Mouse (Mus musculus) ES-Bruce4 (cell line): ENCODE results near the gene Dbh. TPM values are rescaled to one million over a fixed set of nuclear protein-coding genes. Genes with fewer than 3 reads are reported as not detected.
A peak's percentile ranks its signal among the peaks of the same experiment; 100 is the strongest.

ENCODE experiments used
- H3K27ac ChIP-seq: 2 replicates; pipeline ENCODE4 v1.5.1; 2012; ENCODE audit warnings: low read length, inconsistent platforms; ENCODE audit not compliant: insufficient read depth
- H3K27me3 ChIP-seq: 2 replicates; pipeline ENCODE4 v1.6.1; 2012; ENCODE audit warnings: mild to moderate bottlenecking, low read length, inconsistent platforms; ENCODE audit not compliant: control insufficient read depth, poor library complexity, insufficient read depth, severe bottlenecking
- H3K36me3 ChIP-seq: 2 replicates; pipeline ENCODE4 v1.6.1; 2012; ENCODE audit warnings: inconsistent platforms, mild to moderate bottlenecking, low read length, moderate library complexity; ENCODE audit not compliant: control insufficient read depth, poor library complexity, insufficient read depth, severe bottlenecking
- H3K4me1 ChIP-seq: one replicate; pipeline ENCODE4 v1.8.1; 2011; ENCODE audit warnings: low read length; ENCODE audit not compliant: control insufficient read depth, insufficient read depth
- H3K4me3 ChIP-seq: 2 replicates; pipeline ENCODE4 v1.5.1; 2011; ENCODE audit warnings: low read depth, mild to moderate bottlenecking, low read length
- H3K9ac ChIP-seq: 2 replicates; pipeline ENCODE4 v1.6.1; 2012; ENCODE audit warnings: low read depth, mild to moderate bottlenecking, inconsistent platforms; ENCODE audit not compliant: poor library complexity, severe bottlenecking
- H3K9me3 ChIP-seq: replicated peaks from 2 replicates; pipeline ENCODE4 v1.6.1; 2012; ENCODE audit warnings: mild to moderate bottlenecking, low read length, inconsistent platforms; ENCODE audit not compliant: control insufficient read depth, poor library complexity, insufficient read depth, severe bottlenecking
- CTCF ChIP-seq: IDR thresholded peaks from one replicate; pipeline ENCODE4 v1.8.1; 2011; ENCODE audit warnings: low read depth, low read length
- EP300 ChIP-seq: IDR thresholded peaks from 2 replicates; pipeline ENCODE4 v1.6.1; 2011; ENCODE audit warnings: low read depth, low read length; ENCODE audit not compliant: insufficient read depth
- POLR2A ChIP-seq: IDR thresholded peaks from one replicate; pipeline ENCODE4 v1.8.1; 2011; ENCODE audit warnings: low read length; ENCODE audit not compliant: insufficient read depth
- polyA plus RNA-seq: library from polyadenylated mRNA; stranded (reverse); fragments of >200 nt; gene quantifications from 2 replicates; pipeline ENCODE4 v1.2.4, GENCODE M21; 2011; ENCODE audit warnings: low read depth; ENCODE audit not compliant: missing spikeins, insufficient read depth, insufficient read length

Gene Dbh
- polyA plus RNA-seq, 1 experiment: not detected

DNA sequence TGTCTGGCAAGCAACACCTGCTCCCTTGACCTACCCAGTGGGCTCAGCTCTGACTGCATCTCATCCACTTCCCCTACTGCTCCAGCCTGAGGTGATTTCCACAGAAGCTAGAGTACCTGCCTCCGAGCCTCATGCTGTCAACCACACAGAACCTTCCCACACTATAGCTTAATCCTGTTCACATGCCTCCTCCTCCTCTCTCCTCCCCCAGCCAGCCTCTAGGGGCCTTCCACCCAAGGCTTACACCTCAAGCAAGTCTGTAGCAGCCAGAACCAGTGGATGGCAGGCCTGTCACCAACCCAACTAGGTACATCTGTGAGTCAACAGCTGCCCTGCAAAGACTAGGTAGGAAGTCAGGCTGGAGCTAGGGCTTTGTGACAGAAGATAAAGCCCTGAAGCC lies 28.2 kb upstream of the Dbh start:
- H3K9ac ChIP-seq: no peak overlapping the region
- H3K9me3 ChIP-seq: no peaks in the 10 kb centered on the region
- no peaks in the 10 kb centered on the region for H3K36me3 ChIP-seq
- no peak for TF ChIP-seq POLR2A
- TF ChIP-seq EP300: no peak
- TF ChIP-seq CTCF: no peak
- H3K27me3 ChIP-seq: no peaks in the 10 kb centered on the region
- H3K4me1 ChIP-seq: no peaks in the 10 kb centered on the region
- no peak overlapping the region for H3K4me3 ChIP-seq
- no peak overlapping the region for H3K27ac ChIP-seq

DNA sequence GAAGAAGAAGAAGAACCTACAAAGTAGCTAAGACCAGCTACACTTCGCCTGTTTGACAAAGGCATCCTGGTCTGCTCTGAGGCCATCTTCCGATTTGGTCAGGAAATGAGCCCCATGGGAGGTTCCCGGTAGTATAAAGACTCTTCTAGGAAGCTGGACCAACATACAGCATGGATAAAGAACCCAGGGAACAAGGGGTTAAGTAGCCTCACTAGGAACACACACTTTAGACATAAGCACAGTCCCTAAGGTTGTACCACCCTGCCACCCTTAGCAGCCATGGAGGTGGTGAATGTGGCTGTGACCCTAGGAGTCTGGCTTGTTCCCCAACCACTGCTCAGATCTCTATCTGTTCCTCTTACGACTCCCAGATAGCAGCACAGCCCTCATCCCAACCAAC lies 26.7 kb upstream of the Dbh start:
- no peak overlapping the region for H3K27ac ChIP-seq
- H3K27me3 ChIP-seq: no peaks in the 10 kb centered on the region
- no peaks in the 10 kb centered on the region for H3K9me3 ChIP-seq
- no peak overlapping the region for H3K4me3 ChIP-seq
- no peaks in the 10 kb centered on the region for H3K4me1 ChIP-seq
- no peak overlapping the region for H3K9ac ChIP-seq
- TF ChIP-seq EP300: no peak
- no peak for TF ChIP-seq POLR2A
- no peak for TF ChIP-seq CTCF
- no peaks in the 10 kb centered on the region for H3K36me3 ChIP-seq

GRCm38 (mm10) chr2:27141950-27142693 lies 22.9 kb upstream of the Dbh start, which contains the start of gene Fam163b:
Fam163b (minus strand) TSS chr2:27142491.
- no peak within 1 kb of the TSS for H3K27ac ChIP-seq
- H3K4me1 ChIP-seq: no peaks in the 10 kb centered on the region
- H3K9me3 ChIP-seq: no peaks in the 10 kb centered on the region
- H3K27me3 ChIP-seq: no peaks in the 10 kb centered on the region
- peak within 1 kb of the TSS; percentile 58 for H3K9ac ChIP-seq
- TF ChIP-seq CTCF: no peak
- no peak for TF ChIP-seq EP300
- no peak for TF ChIP-seq POLR2A
- H3K4me3 ChIP-seq: peak within 1 kb of the TSS; percentile 73
- no peaks in the 10 kb centered on the region for H3K36me3 ChIP-seq

DNA sequence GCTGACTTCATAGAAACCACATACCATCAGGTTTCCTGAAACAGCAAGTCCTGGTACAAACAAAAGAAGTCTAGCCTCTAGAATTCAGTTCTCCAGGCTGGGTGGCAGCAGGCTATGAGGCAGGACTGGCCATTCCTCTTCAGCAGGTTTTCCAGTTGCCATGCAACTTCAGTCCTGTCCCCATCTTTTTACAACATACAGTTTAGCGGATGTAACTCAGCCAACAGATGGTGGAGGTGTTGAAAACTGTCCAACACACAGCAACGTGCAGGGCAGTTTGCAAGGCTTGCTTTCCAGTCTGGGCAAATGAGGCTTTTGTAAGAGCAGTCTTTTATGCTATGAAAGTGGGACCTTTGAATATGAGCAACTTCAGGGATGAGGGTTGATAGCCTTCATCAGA lies 20.1 kb upstream of the Dbh start:
- H3K4me1 ChIP-seq: no peaks in the 10 kb centered on the region
- no peaks in the 10 kb centered on the region for H3K27me3 ChIP-seq
- TF ChIP-seq EP300 (no peak), POLR2A (no peak), CTCF (no peak)
- no peak overlapping the region for H3K4me3 ChIP-seq
- no peak overlapping the region for H3K27ac ChIP-seq
- no peaks in the 10 kb centered on the region for H3K36me3 ChIP-seq
- H3K9ac ChIP-seq: no peak overlapping the region
- no peaks in the 10 kb centered on the region for H3K9me3 ChIP-seq

- no peak overlapping the region for H3K4me3 ChIP-seq
- H3K27me3 ChIP-seq: no peaks in the 10 kb centered on the region
- no peak overlapping the region for H3K9ac ChIP-seq
- H3K27ac ChIP-seq: no peak overlapping the region
- H3K4me1 ChIP-seq: no peaks in the 10 kb centered on the region
- TF ChIP-seq POLR2A (no peak), CTCF (no peak), EP300 (no peak)
- H3K9me3 ChIP-seq: no peaks in the 10 kb centered on the region
- no peaks in the 10 kb centered on the region for H3K36me3 ChIP-seq
These were observed 18.2 kb upstream of the Dbh start for GRCm38 (mm10) chr2:27146840-27147239.

- Histone ChIP-seq H3K36me3 (no peaks in the 10 kb centered on the region), H3K4me1 (no peaks in the 10 kb centered on the region), H3K27ac (no peak overlapping the region), H3K9me3 (no peaks in the 10 kb centered on the region), H3K27me3 (no peaks in the 10 kb centered on the region), H3K9ac (no peak overlapping the region), H3K4me3 (no peak overlapping the region)
- TF ChIP-seq EP300 (no peak), CTCF (no peak), POLR2A (no peak)
These were observed 15.6 kb upstream of the Dbh start for GRCm38 (mm10) chr2:27149457-27149856.
